Mouse (Mus musculus): ENCODE data around the gene Ablim1.

Ablim1 gene

GRCm38 (mm10) chr19:57264296-57264947 is 50.3 kb downstream of the Ablim1 start:
- DNase-seq (ENCODE audit: low read depth, low spot score), result no peak

- DNase-seq (ENCODE audit: low read depth, low spot score), result no peak
Observed at GRCm38 (mm10) chr19:57257801-57258200, 56.9 kb downstream of the Ablim1 start.

- no peak for DNase-seq (ENCODE audit: low read depth, low spot score)
Observed at GRCm38 (mm10) chr19:57256666-57257065, 58.1 kb downstream of the Ablim1 start.

GRCm38 (mm10) chr19:57255157-57255556 is 59.6 kb downstream of the Ablim1 start:
- DNase-seq (ENCODE audit: low read depth, low spot score), result no peak

GRCm38 (mm10) chr19:57252692-57253448 is 61.8 kb downstream of the Ablim1 start:
- no peak for DNase-seq (ENCODE audit: low read depth, low spot score)

- DNase-seq (ENCODE audit: low read depth, low spot score), result no peak
Observed at GRCm38 (mm10) chr19:57248781-57249180, 65.9 kb downstream of the Ablim1 start.

GRCm38 (mm10) chr19:57247221-57247620 is 67.5 kb downstream of the Ablim1 start:
- no peak for DNase-seq (ENCODE audit: low read depth, low spot score)

GRCm38 (mm10) chr19:57244281-57244680 is 70.4 kb downstream of the Ablim1 start:
- no peak for DNase-seq (ENCODE audit: low read depth, low spot score)

- DNase-seq (ENCODE audit: low read depth, low spot score), result peak; percentile 36
Observed at GRCm38 (mm10) chr19:57243606-57244005, 71.1 kb downstream of the Ablim1 start.

- DNase-seq (ENCODE audit: low read depth, low spot score), result peak; percentile 52
Observed at GRCm38 (mm10) chr19:57243191-57243590, 71.5 kb downstream of the Ablim1 start.

GRCm38 (mm10) chr19:57241363-57242192 is 73.1 kb downstream of the Ablim1 start:
- DNase-seq (ENCODE audit: low read depth, low spot score), result no peak

- no peak for DNase-seq (ENCODE audit: low read depth, low spot score)
Observed at GRCm38 (mm10) chr19:57240259-57240658, 74.5 kb downstream of the Ablim1 start.

- DNase-seq (ENCODE audit: low read depth, low spot score), result no peak
Observed at GRCm38 (mm10) chr19:57239176-57239784, 75.4 kb downstream of the Ablim1 start.

- no peak for DNase-seq (ENCODE audit: low read depth, low spot score)
Observed at GRCm38 (mm10) chr19:57238461-57238860, 76.3 kb downstream of the Ablim1 start.

GRCm38 (mm10) chr19:57237534-57237933 is 77.2 kb downstream of the Ablim1 start:
- DNase-seq (ENCODE audit: low read depth, low spot score), result no peak

GRCm38 (mm10) chr19:57236647-57237046 is 78.1 kb downstream of the Ablim1 start:
- DNase-seq (ENCODE audit: low read depth, low spot score), result no peak

GRCm38 (mm10) chr19:57235931-57236330 is 78.8 kb downstream of the Ablim1 start:
- no peak for DNase-seq (ENCODE audit: low read depth, low spot score)

GRCm38 (mm10) chr19:57230996-57231395 is 83.7 kb downstream of the Ablim1 start:
- DNase-seq (ENCODE audit: low read depth, low spot score), result no peak

GRCm38 (mm10) chr19:57229161-57229560 is 85.6 kb downstream of the Ablim1 start:
- DNase-seq (ENCODE audit: low read depth, low spot score), result no peak

- no peak for DNase-seq (ENCODE audit: low read depth, low spot score)
Observed at GRCm38 (mm10) chr19:57228576-57228975, 86.1 kb downstream of the Ablim1 start.

- no peak for DNase-seq (ENCODE audit: low read depth, low spot score)
Observed at GRCm38 (mm10) chr19:57224390-57224789, 90.3 kb downstream of the Ablim1 start.

GRCm38 (mm10) chr19:57223686-57224085 is 91.0 kb downstream of the Ablim1 start:
- no peak for DNase-seq (ENCODE audit: low read depth, low spot score)
